Mouse (Mus musculus) ZHBTc4 (cell line): ENCODE measurements around the gene Saa4.
"Not testable (repeated sequence)": the region's sequence is repeated elsewhere in the genome, so short reads cannot be mapped to it uniquely, and the experiment has no call there.

Experiments used
- DNase-seq: peaks from one replicate; pipeline ENCODE4 v3.0.0-alpha.2; 2011; ENCODE audit warnings: low read depth, low spot score

Gene Saa4

DNA sequence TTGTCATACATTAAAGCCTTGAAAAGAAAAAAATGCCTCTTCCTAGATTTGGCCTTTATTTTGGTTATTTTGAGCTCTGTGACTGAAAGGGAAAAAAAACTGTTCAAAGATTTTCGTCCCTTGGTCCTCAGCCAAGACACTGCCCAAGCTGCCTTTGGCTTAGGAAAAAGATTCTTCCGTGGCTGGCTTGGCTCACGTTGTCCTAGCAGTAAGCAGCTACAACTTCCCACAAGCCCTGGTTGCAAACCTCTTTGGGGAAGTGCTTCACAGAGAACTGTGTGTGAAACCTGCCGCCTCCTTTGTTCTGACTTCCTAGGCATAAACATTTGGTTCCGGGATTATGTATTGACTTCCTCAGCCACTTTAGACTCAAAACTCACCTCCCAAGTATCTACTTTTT lies 15.5 kb downstream of the Saa4 start:
- no peak for DNase-seq

DNA sequence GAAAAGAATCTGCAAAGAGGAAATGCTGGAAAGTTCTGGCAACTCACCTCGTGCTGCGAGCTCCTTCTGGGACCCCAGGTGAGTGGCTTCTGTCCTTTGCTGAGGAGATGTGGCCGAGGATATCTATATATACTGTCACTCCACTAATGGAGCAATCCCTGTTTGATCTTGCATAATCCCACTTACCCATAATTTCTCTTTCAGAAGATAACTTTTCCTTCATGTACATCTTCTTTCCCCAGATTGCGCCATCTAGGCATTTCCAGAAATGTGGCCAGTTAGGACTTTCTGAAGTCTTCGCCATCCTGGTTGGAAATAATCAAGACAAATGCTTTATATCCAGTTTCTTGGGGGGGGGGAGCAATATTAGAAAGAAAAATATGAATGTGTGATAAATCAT lies 16.8 kb downstream of the Saa4 start, which contains the start of gene Saa3:
Gene Saa3 (minus strand): TSS at position 101 of the 400 bp plus-strand sequence.
- DNase-seq: no peak

DNA sequence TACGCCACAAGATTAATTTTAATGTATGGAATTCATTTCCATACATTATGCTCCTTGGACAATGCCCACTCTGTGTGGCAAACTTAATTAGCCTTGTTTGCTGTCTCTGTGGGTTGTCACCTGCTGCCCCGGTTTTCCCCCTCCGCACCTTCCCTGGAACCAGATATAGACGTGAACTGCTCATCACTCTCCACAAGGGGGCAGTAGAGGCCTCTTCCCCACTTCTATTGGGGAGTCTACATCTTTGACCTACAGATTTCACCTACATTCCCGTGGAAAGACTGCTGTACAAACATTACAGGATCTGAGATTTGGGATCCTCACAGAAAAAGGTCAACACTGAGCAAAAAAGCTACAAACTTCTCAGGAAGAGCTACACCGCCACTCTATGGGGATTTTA lies 17.9 kb downstream of the Saa4 start:
- DNase-seq: peak; percentile 86

DNA sequence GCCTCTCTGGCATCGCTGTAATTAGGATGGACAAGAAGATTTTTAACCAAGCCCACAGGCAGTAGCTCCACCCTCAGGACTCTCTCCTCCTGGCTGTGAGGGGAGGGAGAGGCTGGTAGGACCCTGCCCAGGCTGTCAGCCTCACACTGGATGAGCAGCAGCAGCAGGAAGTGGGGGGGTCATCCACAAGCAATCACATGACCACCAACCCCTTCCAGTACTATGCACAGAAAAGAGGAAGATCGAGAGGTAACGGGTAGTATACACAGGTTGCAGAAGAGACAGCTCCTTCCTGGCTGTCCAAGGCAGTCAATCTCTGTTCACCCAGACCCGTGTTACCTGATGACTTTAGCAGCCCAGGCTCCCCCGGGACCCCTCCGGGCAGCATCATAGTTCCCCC lies 20.2 kb downstream of the Saa4 start:
- no peak for DNase-seq

DNA sequence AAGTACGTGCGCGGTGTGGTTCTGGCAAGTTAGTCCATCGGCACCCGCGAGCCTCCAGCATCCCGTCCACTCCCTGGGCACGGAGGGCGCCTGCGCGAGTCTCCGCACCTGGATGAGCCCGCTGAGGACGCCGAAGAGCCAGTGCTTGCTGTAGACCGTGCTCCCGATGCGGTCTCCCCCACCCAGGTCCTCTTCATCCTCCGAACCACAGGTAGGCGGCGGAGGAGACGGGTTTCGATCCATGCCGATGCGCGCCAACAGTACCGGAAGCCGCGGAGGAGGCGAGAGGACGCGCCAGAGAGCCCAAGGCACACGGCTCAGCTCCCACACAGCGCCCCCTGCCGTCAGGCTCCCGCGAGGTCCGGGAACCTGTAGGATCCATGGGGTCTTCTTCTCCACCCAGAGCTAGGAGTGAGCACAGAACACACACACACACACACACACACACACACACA lies 22.0 kb downstream of the Saa4 start, which contains the start of gene Saal1:
Gene Saal1 (minus strand): TSS at position 291 of the 455 bp plus-strand sequence.
- peak; percentile 96 for DNase-seq

DNA sequence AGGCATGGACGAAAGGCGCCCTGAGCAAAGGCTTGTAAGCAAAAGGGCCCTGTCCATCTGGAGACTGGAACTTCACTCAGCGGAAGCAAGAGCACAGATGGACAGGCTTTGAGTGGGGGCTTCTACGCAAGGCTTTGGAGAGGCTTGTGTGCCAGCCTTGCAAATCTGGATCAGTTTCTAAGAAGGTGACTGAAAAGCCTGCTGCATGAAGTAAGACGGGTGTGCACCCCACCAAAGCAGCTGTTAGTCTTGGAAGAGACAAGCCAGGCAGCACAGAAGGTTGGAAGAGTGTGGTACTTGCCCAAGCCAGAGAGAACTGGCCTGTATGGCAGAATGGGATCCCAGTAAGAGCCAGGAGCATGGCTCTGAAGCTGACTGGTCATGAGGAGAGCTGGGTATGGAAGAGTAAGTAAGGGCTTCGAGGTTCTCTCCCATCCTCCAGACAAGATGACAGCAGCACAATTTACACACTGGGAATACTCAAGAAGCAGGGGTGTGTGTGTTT lies 31.8 kb downstream of the Saa4 start:
- DNase-seq: no peak

DNA sequence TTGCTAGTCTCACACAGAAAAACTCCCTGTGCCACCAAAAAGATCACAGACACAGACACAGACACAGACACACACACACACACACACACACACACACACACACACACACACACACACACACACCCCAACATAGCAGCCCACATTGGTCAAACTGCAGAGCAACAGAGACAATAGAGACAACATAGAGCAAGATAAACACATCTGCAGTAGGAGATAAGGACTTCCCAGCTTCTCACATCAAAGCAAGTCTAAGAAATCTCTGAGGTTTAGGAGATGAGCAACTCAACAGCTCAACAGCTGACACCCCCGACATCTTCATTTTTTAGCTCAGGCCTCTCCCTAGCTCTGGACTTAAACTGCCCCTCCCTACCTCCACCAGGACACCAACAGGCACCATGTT lies 35.6 kb downstream of the Saa4 start:
- no peak for DNase-seq

DNA sequence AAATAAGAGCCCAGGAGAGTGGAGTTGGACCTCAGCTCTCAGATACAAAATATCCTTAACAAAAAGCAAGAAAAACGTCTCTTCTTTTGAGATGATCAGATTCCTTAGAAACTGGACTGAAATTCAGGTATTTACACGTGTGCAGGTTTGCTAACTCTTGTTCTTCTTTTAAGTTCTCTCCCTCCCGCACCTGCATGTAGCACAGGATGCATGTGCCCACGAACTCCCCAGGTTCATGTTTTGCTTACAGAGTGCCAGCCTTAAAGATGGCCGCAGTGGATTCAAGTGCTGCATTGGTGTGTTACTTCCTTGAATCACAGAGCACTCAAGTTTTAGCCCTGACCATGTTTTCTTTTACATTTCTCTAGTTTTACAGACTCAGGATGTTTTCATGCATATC lies 45.6 kb downstream of the Saa4 start:
- DNase-seq: peak; percentile 18

DNA sequence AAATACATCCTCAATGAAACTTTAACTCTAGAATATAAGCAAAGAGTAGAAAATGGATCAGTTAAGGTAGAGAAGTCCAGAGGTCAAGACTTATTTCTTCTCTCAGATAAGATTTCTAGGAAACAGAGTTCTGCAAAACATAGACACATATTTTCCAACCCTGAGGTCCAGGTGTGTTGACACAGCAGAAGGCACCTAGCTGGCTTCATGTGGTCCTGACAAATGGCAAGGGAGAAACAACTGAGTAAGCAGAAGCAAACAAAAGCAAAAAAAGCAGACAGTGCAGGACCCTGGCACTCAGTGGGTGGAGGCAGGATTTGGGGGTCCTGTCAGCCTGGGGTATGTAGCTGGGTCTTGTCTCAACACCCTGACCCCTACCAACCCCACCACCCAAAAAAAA lies 51.7 kb downstream of the Saa4 start:
- DNase-seq: no peak

DNA sequence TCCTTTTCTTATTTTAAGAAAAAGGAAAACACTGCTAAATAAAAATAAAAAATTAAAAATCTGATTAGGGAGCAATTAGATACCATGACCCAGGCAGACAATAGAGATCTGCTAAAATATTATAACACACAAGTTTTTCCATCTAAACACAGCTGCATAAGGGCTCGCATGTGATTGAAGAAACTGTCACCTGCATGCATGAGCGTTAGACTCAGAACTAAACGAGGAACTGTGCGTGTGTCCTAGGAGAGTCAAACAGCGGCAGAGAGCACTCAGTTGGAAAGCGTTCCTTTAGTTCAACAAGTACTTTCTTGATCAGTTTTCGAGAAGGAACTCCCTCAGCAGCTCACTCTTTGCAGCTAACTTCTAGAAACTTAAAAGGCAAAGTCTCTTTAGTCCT lies 53.4 kb downstream of the Saa4 start:
- not testable (repeated sequence) for DNase-seq

DNA sequence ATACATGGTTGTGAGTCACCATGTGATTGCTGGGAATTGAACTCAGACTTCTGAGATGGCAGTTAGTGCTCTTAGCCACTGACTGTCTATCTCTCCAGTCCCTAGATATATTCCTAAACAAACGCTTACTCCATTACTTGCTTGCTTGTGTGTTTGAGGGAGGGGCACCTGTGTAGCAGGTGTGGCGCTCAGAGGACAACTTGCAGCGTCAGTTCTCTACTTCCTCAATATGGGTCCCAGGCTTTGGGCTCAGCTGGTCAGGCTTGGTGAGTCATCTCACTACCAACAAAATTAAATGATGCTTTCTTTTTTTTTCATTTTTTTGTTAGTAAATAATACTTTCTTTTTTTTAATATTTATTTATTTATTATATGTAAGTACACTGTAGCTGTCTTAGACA lies 54.0 kb downstream of the Saa4 start:
- DNase-seq: no peak
